Mouse (Mus musculus) lung, embryonic 16.5 days (tissue): ENCODE data around the gene Epha4. TPM values are rescaled to one million over a fixed set of nuclear protein-coding genes. Genes with fewer than 3 reads are reported as not detected.

Experiments
- ATAC-seq: fragments of 200-750 bp; cut with Nextera tagmentation; 2 replicates; pipeline ENCODE4 v1.8.0; 2017; ENCODE audit warnings: low read depth, mild to moderate bottlenecking, moderate library complexity
- H3K27ac ChIP-seq: fragments of 300-500 bp; sonication (generic); 2 replicates; pipeline ENCODE4 v1.5.1; 2014; ENCODE audit warnings: mild to moderate bottlenecking, control low read depth, low read length
- H3K27me3 ChIP-seq: fragments of 300-500 bp; sonication (generic); 2 replicates; pipeline ENCODE4 v1.6.1; 2014; ENCODE audit warnings: low read depth, low read length, mixed read lengths; ENCODE audit not compliant: control insufficient read depth, insufficient read depth
- H3K36me3 ChIP-seq: fragments of 300-500 bp; sonication (generic); 2 replicates; pipeline ENCODE4 v1.6.1; 2014; ENCODE audit warnings: low read length; ENCODE audit not compliant: control insufficient read depth, insufficient read depth
- H3K4me1 ChIP-seq: fragments of 300-500 bp; sonication (generic); replicated peaks from 2 replicates; pipeline ENCODE4 v1.6.1; 2014; ENCODE audit warnings: low read length, mixed read lengths; ENCODE audit not compliant: control insufficient read depth, insufficient read depth
- H3K4me2 ChIP-seq: fragments of 300-500 bp; sonication (generic); 2 replicates; pipeline ENCODE4 v1.6.1; 2014; ENCODE audit warnings: low read depth, low read length, control low read depth
- H3K4me3 ChIP-seq: fragments of 300-500 bp; sonication (generic); 2 replicates; pipeline ENCODE4 v1.5.1; 2014; ENCODE audit warnings: mild to moderate bottlenecking, low read length, control low read depth
- H3K9ac ChIP-seq: fragments of 300-500 bp; sonication (generic); 2 replicates; pipeline ENCODE4 v1.6.1; 2014; ENCODE audit warnings: low read length, control low read depth
- H3K9me3 ChIP-seq: fragments of 300-500 bp; sonication (generic); 2 replicates; pipeline ENCODE4 v1.6.1; 2016; ENCODE audit warnings: low read length; ENCODE audit not compliant: control insufficient read depth
- WGBS: fragments of 180-500 bp; shearing (Covaris S2); extraction: QIAGEN DNeasy Blood & Tissue Kit; methylation state at CpG from one replicate; pipeline ENCODE4 v1.1.7; 2014; 5-methylcytosine and 5-hydroxymethylcytosine counted together
- polyA plus RNA-seq: library from polyadenylated mRNA; unstranded; fragments of >200 nt; fragmentation: Nextera tagmentation; extraction: Ambion mirVana; gene quantifications from 2 replicates; pipeline ENCODE4 v1.2.1, GENCODE M21; 2015

Gene Epha4
- polyA plus RNA-seq, 1 experiment from 2014 or later: 17.3 TPM

- H3K4me3 ChIP-seq: no peak overlapping the region
- H3K27ac ChIP-seq: peak overlapping the region; percentile 61
- no peaks in the 10 kb centered on the region for H3K27me3 ChIP-seq
- no peaks in the 10 kb centered on the region for H3K9me3 ChIP-seq
- no peak overlapping the region for H3K9ac ChIP-seq
- 54% methylated on average over 11 of the region's 11 CpGs for WGBS
- no peak for ATAC-seq
- peaks cover 20% of the 10 kb centered on the region for H3K4me1 ChIP-seq
- no peaks in the 10 kb centered on the region for H3K36me3 ChIP-seq
- no peak overlapping the region for H3K4me2 ChIP-seq
Measured at GRCm38 (mm10) chr1:77460831-77461629, 53.9 kb downstream of the Epha4 start.

GRCm38 (mm10) chr1:77458751-77459385, 56.0 kb downstream of the Epha4 start:
- no peak overlapping the region for H3K9ac ChIP-seq
- no peaks in the 10 kb centered on the region for H3K36me3 ChIP-seq
- no peak overlapping the region for H3K27ac ChIP-seq
- peaks cover 18% of the 10 kb centered on the region for H3K4me1 ChIP-seq
- no peak overlapping the region for H3K4me3 ChIP-seq
- no peaks in the 10 kb centered on the region for H3K9me3 ChIP-seq
- no peak for ATAC-seq
- no peak overlapping the region for H3K4me2 ChIP-seq
- no peaks in the 10 kb centered on the region for H3K27me3 ChIP-seq
- WGBS: 77% methylated on average over 7 of the region's 7 CpGs

GRCm38 (mm10) chr1:77457446-77457800, 57.5 kb downstream of the Epha4 start:
- no peak overlapping the region for H3K27ac ChIP-seq

GRCm38 (mm10) chr1:77456695-77457445, 58.0 kb downstream of the Epha4 start:
- Histone ChIP-seq H3K27me3 (no peaks in the 10 kb centered on the region), H3K36me3 (no peaks in the 10 kb centered on the region), H3K4me1 (peaks cover 13% of the 10 kb centered on the region), H3K9ac (no peak overlapping the region), H3K9me3 (no peaks in the 10 kb centered on the region), H3K4me3 (no peak overlapping the region), H3K4me2 (no peak overlapping the region), H3K27ac (no peak overlapping the region)
- WGBS: 84% methylated on average over 7 of the region's 7 CpGs
- no peak for ATAC-seq

More at GRCm38 (mm10) chr1:77457446-77457800, 57.5 kb downstream of the Epha4 start:
- Histone ChIP-seq H3K4me1 (peaks cover 18% of the 10 kb centered on the region), H3K4me3 (no peak overlapping the region), H3K9me3 (no peaks in the 10 kb centered on the region), H3K4me2 (no peak overlapping the region), H3K27me3 (no peaks in the 10 kb centered on the region), H3K36me3 (no peaks in the 10 kb centered on the region), H3K9ac (no peak overlapping the region)
- WGBS: 33% methylated on average over 6 of the region's 6 CpGs
- ATAC-seq: no peak

- ATAC-seq: no peak
- Histone ChIP-seq H3K9ac (no peak overlapping the region), H3K27me3 (no peaks in the 10 kb centered on the region), H3K36me3 (no peaks in the 10 kb centered on the region), H3K4me1 (peaks cover 4% of the 10 kb centered on the region; the same call in 1 of the 2 replicates), H3K4me3 (no peak overlapping the region), H3K27ac (no peak overlapping the region), H3K9me3 (no peaks in the 10 kb centered on the region), H3K4me2 (no peak overlapping the region)
- WGBS: 86% methylated on average over 1 of the region's 1 CpGs
Measured at GRCm38 (mm10) chr1:77453811-77454210, 61.1 kb downstream of the Epha4 start.

- 87% methylated on average over 3 of the region's 3 CpGs for WGBS
Measured at GRCm38 (mm10) chr1:77452721-77453120, 62.2 kb downstream of the Epha4 start.

GRCm38 (mm10) chr1:77451541-77451940, 63.3 kb downstream of the Epha4 start:
- ATAC-seq: no peak
- Histone ChIP-seq H3K4me2 (no peak overlapping the region), H3K27ac (no peak overlapping the region), H3K36me3 (no peaks in the 10 kb centered on the region), H3K9ac (no peak overlapping the region), H3K9me3 (no peaks in the 10 kb centered on the region), H3K4me3 (no peak overlapping the region), H3K27me3 (no peaks in the 10 kb centered on the region), H3K4me1 (peaks cover 4% of the 10 kb centered on the region; the same call in 1 of the 2 replicates)
- 87% methylated on average over 3 of the region's 3 CpGs for WGBS

More at GRCm38 (mm10) chr1:77452721-77453120, 62.2 kb downstream of the Epha4 start:
- no peak overlapping the region for H3K4me3 ChIP-seq
- H3K27ac ChIP-seq: no peak overlapping the region
- peaks cover 4% of the 10 kb centered on the region; the same call in 1 of the 2 replicates for H3K4me1 ChIP-seq
- H3K9me3 ChIP-seq: no peaks in the 10 kb centered on the region
- no peaks in the 10 kb centered on the region for H3K36me3 ChIP-seq
- H3K4me2 ChIP-seq: no peak overlapping the region
- H3K9ac ChIP-seq: no peak overlapping the region
- no peak for ATAC-seq
- H3K27me3 ChIP-seq: no peaks in the 10 kb centered on the region

GRCm38 (mm10) chr1:77450201-77450600, 64.7 kb downstream of the Epha4 start:
- Histone ChIP-seq H3K27me3 (no peaks in the 10 kb centered on the region), H3K4me1 (peaks cover 4% of the 10 kb centered on the region; the same call in 1 of the 2 replicates), H3K9ac (no peak overlapping the region), H3K4me3 (no peak overlapping the region), H3K4me2 (no peak overlapping the region), H3K9me3 (no peaks in the 10 kb centered on the region), H3K27ac (no peak overlapping the region), H3K36me3 (no peaks in the 10 kb centered on the region)
- no peak for ATAC-seq
- 29% methylated on average over 3 of the region's 3 CpGs for WGBS

- no peak overlapping the region for H3K27ac ChIP-seq
- ATAC-seq: no peak
- H3K9me3 ChIP-seq: no peaks in the 10 kb centered on the region
- peaks cover 7% of the 10 kb centered on the region; the same call in 1 of the 2 replicates for H3K4me1 ChIP-seq
- 88% methylated on average over 1 of the region's 1 CpGs for WGBS
- no peak overlapping the region for H3K4me2 ChIP-seq
- no peaks in the 10 kb centered on the region for H3K36me3 ChIP-seq
- no peak overlapping the region for H3K4me3 ChIP-seq
- H3K9ac ChIP-seq: no peak overlapping the region
- no peaks in the 10 kb centered on the region for H3K27me3 ChIP-seq
Measured at GRCm38 (mm10) chr1:77447061-77447614, 67.8 kb downstream of the Epha4 start.
